Mouse (Mus musculus) brain, embryonic 14.5 days (tissue): Measurements from ENCODE around the gene Vmn1r21.

Experiments
- CTCF ChIP-seq: fragments of 200-500 bp; IDR thresholded peaks from 2 replicates; pipeline ENCODE4 v1.5.1; 2012; ENCODE audit warnings: inconsistent platforms, mild to moderate bottlenecking, moderate library complexity, borderline replicate concordance; ENCODE audit not compliant: insufficient read depth, insufficient read length; ENCODE audit errors: extremely low read depth
- POLR2A ChIP-seq: fragments of 200-500 bp; IDR thresholded peaks from 2 replicates; pipeline ENCODE4 v1.6.1; 2012; ENCODE audit warnings: mild to moderate bottlenecking, inconsistent platforms, borderline replicate concordance; ENCODE audit not compliant: poor library complexity, insufficient read depth, insufficient read length, severe bottlenecking; ENCODE audit errors: extremely low read depth

DNA sequence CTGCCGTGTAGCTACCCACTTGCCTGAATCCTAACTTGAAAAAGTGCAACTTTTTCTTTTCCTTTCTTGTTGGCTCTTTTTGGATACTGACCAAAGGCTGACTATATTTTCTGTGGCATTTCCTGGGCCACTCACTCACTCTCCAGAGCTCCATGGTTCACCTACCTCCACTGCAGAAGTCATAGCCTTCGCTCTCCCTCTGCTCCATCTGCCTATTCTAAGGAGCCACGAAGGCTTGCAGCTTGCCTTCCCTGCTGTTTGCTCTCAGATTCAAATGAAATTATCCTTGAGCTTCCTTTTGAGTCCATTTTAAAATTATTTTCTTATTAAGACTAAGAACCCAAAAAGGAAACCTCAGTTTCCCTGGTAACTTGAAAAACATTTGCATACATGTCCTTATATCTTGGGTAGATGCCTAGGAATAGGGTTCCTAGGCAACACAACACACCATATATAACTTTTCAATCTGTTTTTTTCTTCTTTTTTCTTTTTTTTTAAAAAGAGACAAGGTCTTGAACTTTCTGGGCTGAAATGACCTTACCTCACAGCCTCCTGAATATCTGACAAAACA lies 53.2 kb downstream of the Vmn1r21 start:
- TF ChIP-seq CTCF (no peak), POLR2A (no peak)
